Mouse (Mus musculus) hindbrain, embryonic 15.5 days (tissue): ENCODE results near the gene Mgst2. TPM values are rescaled to one million over a fixed set of nuclear protein-coding genes. Genes with fewer than 3 reads are reported as not detected.
A peak's percentile ranks its signal among the peaks of the same experiment; 100 is the strongest.

ENCODE experiments used
- ATAC-seq: fragments of 200-750 bp; cut with Nextera tagmentation; 2 replicates; pipeline ENCODE4 v1.8.0; 2017; ENCODE audit warnings: low read depth, moderate number of reproducible peaks, moderate TSS enrichment; ENCODE audit not compliant: low FRiP score
- H3K27ac ChIP-seq: fragments of 300-500 bp; sonication (generic); replicated peaks from 2 replicates; pipeline ENCODE4 v1.5.1; 2015; ENCODE audit warnings: mild to moderate bottlenecking, inconsistent platforms
- H3K27me3 ChIP-seq: fragments of 300-500 bp; sonication (generic); 2 replicates; pipeline ENCODE4 v1.6.1; 2015; ENCODE audit warnings: control low read depth, inconsistent platforms
- H3K36me3 ChIP-seq: fragments of 300-500 bp; sonication (generic); 2 replicates; pipeline ENCODE4 v1.6.1; 2015; ENCODE audit warnings: control low read depth, inconsistent platforms
- H3K4me1 ChIP-seq: fragments of 300-500 bp; sonication (generic); replicated peaks from 2 replicates; pipeline ENCODE4 v1.6.1; 2015; ENCODE audit warnings: control low read depth, inconsistent platforms
- H3K4me2 ChIP-seq: fragments of 300-500 bp; sonication (generic); 2 replicates; pipeline ENCODE4 v1.6.1; 2015; ENCODE audit warnings: moderate library complexity, mild to moderate bottlenecking, inconsistent platforms
- H3K4me3 ChIP-seq: fragments of 300-500 bp; sonication (generic); 2 replicates; pipeline ENCODE4 v1.5.1; 2015; ENCODE audit warnings: mild to moderate bottlenecking, inconsistent platforms
- H3K9ac ChIP-seq: fragments of 300-500 bp; sonication (generic); 2 replicates; pipeline ENCODE4 v1.6.1; 2015; ENCODE audit warnings: inconsistent platforms
- H3K9me3 ChIP-seq: fragments of 300-500 bp; sonication (generic); 2 replicates; pipeline ENCODE4 v1.6.1; 2016; ENCODE audit warnings: control low read depth, inconsistent platforms
- WGBS: fragments of 180-500 bp; shearing (Covaris S2); methylation state at CpG from one replicate; pipeline ENCODE4 v1.1.7; 2015; 5-methylcytosine and 5-hydroxymethylcytosine counted together
- polyA plus RNA-seq: library from polyadenylated mRNA; unstranded; fragments of >200 nt; fragmentation: Nextera tagmentation; extraction: Ambion mirVana; gene quantifications from 2 replicates; pipeline ENCODE4 v1.2.1, GENCODE M21; 2015

The Mgst2 gene
- polyA plus RNA-seq, 1 experiment from 2014 or later, result 0.36 TPM

- peak overlapping the region; percentile 91; the same call in 1 of the 2 replicates for H3K27ac ChIP-seq
Observed at GRCm38 (mm10) chr3:51703478-51703877, 43.3 kb downstream of the Mgst2 start.

GRCm38 (mm10) chr3:51705220-51705619, 45.1 kb downstream of the Mgst2 start:
- Histone ChIP-seq H3K9ac (no peak overlapping the region), H3K27ac (no peak overlapping the region), H3K4me2 (no peak overlapping the region), H3K9me3 (no peaks in the 10 kb centered on the region), H3K4me1 (peaks cover 47% of the 10 kb centered on the region), H3K27me3 (no peaks in the 10 kb centered on the region), H3K36me3 (no peaks in the 10 kb centered on the region), H3K4me3 (no peak overlapping the region)
- no peak for ATAC-seq
- WGBS, result 87% methylated on average over 7 of the region's 7 CpGs

More at GRCm38 (mm10) chr3:51703478-51703877, 43.3 kb downstream of the Mgst2 start:
- no peak for ATAC-seq
- no peaks in the 10 kb centered on the region for H3K9me3 ChIP-seq
- H3K27me3 ChIP-seq, result no peaks in the 10 kb centered on the region
- no peak overlapping the region for H3K9ac ChIP-seq
- no peak overlapping the region for H3K4me3 ChIP-seq
- no peak overlapping the region for H3K4me2 ChIP-seq
- 88% methylated on average over 8 of the region's 8 CpGs for WGBS
- peaks cover 45% of the 10 kb centered on the region for H3K4me1 ChIP-seq
- H3K36me3 ChIP-seq, result no peaks in the 10 kb centered on the region

DNA sequence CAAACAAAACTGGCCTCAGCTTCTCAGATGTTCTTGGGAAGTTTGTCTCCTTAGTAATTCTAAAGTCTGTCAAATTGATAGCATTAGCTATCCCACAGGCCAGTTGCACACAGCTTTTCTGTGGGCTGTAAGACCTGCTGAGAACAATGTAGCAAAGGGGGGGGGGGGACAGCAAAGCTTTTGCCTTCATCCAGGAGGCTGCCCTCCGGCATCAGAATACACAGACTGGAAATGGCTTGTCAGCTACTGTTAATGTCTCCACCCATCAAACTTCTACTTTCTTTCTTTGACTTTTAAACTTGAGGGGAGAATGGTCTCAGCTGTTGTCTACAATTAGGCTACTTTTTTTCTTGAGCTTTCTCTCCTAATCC, 48.2 kb downstream of the Mgst2 start:
- Histone ChIP-seq H3K4me2 (no peak overlapping the region), H3K9ac (no peak overlapping the region), H3K27ac (peak overlapping the region; percentile 79; the same call in 1 of the 2 replicates), H3K36me3 (no peaks in the 10 kb centered on the region), H3K4me1 (peaks cover 19% of the 10 kb centered on the region), H3K27me3 (no peaks in the 10 kb centered on the region), H3K9me3 (no peaks in the 10 kb centered on the region), H3K4me3 (no peak overlapping the region)
- peak; percentile 17; the same call in 1 of the 2 replicates for ATAC-seq
- WGBS, result 76% methylated on average over 1 of the region's 1 CpGs

GRCm38 (mm10) chr3:51708746-51709411, 48.7 kb downstream of the Mgst2 start:
- peak overlapping the region; percentile 79 for H3K27ac ChIP-seq
- H3K4me3 ChIP-seq, result no peak overlapping the region
- H3K9me3 ChIP-seq, result no peaks in the 10 kb centered on the region
- H3K27me3 ChIP-seq, result no peaks in the 10 kb centered on the region
- ATAC-seq, result peak; percentile 80
- peaks cover 18% of the 10 kb centered on the region for H3K4me1 ChIP-seq
- H3K36me3 ChIP-seq, result no peaks in the 10 kb centered on the region
- peak overlapping the region; percentile 38 for H3K4me2 ChIP-seq
- no peak overlapping the region for H3K9ac ChIP-seq
- WGBS, result 51% methylated on average over 21 of the region's 21 CpGs

DNA sequence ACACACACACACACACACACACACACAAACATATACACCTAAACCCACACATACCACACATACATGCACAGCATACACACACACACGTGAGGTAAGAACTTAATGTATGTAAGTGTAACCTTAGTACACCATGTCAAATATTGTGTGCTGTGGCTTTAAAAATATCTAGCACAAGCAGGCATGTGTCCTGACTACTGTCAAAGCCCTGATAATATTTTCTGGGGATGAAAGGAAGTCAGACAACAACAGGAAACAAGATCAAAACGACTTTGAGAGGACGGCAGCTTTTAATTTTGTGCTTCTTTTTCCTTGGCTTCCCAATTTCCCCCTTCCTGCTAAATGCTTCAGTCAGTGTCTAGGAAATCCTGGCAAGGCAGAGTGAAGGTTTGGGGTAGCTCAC, 52.2 kb downstream of the Mgst2 start:
- Histone ChIP-seq H3K27ac (no peak overlapping the region), H3K4me3 (no peak overlapping the region), H3K36me3 (no peaks in the 10 kb centered on the region), H3K27me3 (no peaks in the 10 kb centered on the region), H3K4me1 (peaks cover 18% of the 10 kb centered on the region), H3K9ac (no peak overlapping the region), H3K4me2 (no peak overlapping the region), H3K9me3 (no peaks in the 10 kb centered on the region)
- 62% methylated on average over 3 of the region's 3 CpGs for whole genome bisulfite sequencing
- ATAC-seq, result no peak

DNA sequence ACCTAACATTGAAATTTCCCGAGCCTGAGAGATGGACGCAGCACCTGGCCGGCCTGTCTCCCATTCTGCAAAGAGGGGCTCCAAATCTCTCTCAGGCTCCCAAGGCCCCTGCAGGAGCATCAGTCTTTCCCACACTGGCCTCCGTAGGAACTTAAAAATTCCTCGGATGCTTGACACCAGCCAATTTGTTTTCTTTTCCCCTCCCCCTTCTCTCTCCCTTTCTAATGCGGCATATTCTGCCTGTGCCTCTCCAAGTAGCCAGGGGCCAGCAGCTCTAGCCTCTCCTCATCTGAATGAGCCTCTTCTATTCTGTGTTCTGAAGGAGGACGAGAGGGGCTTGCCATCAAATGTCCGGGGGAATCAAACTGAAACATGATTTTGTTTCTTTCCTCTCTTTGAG, 53.1 kb downstream of the Mgst2 start:
- H3K36me3 ChIP-seq, result no peaks in the 10 kb centered on the region
- H3K9me3 ChIP-seq, result no peaks in the 10 kb centered on the region
- ATAC-seq, result no peak
- no peaks in the 10 kb centered on the region for H3K27me3 ChIP-seq
- H3K9ac ChIP-seq, result no peak overlapping the region
- H3K4me1 ChIP-seq, result peaks cover 15% of the 10 kb centered on the region
- WGBS, result 18% methylated on average over 8 of the region's 8 CpGs
- no peak overlapping the region for H3K4me3 ChIP-seq
- no peak overlapping the region for H3K27ac ChIP-seq
- no peak overlapping the region for H3K4me2 ChIP-seq

DNA sequence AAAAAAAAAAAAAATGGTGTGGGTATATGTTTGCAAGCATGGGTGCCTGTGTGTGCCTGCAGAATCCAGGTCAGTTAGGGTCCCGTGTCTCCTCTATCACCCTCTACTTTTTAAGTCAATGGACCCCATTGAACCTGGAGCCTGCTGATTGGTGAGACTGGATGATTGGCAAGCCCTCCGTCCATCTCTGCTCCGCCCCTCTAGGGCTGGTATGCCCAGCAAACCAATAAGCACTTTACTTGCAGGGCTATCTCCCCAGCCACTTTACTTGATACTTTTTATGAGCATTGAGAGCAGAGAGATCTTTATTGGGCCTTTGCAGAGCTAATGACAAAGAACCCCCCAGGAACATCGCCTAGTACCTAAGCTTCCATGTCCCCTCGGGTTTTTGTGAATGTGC, 54.3 kb downstream of the Mgst2 start:
- Histone ChIP-seq H3K9me3 (no peaks in the 10 kb centered on the region), H3K4me3 (no peak overlapping the region), H3K27ac (no peak overlapping the region), H3K9ac (no peak overlapping the region), H3K27me3 (no peaks in the 10 kb centered on the region), H3K4me2 (no peak overlapping the region), H3K36me3 (no peaks in the 10 kb centered on the region), H3K4me1 (0 out of 2 replicates have a peak, but pooled peaks cover 5% of the 10 kb centered on the region)
- ATAC-seq, result no peak
- WGBS, result 82% methylated on average over 5 of the region's 5 CpGs

DNA sequence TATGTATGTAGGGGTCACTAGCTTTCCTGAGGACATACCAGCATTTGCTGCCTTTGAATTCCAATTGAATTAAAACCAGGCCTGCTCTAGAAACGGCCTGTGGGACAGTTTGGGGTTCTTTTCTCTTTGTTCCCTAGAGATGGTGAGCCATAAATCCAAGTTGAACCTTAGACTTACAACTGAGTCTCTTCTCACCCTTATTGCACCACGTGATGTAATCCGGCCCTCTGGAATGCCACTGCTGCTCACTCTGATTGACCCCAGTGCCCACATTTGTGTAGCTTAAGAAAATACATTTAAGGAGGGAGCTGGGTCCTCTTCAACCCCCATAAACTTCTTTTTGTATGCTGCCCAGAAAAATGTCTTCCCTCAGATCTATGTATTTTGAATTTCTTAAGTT, 57.3 kb downstream of the Mgst2 start:
- ATAC-seq, result no peak
- Histone ChIP-seq H3K27ac (no peak overlapping the region), H3K4me1 (0 out of 2 replicates have a peak, but pooled peaks cover 5% of the 10 kb centered on the region), H3K4me2 (no peak overlapping the region), H3K4me3 (no peak overlapping the region), H3K9ac (no peak overlapping the region), H3K27me3 (no peaks in the 10 kb centered on the region), H3K9me3 (no peaks in the 10 kb centered on the region), H3K36me3 (no peaks in the 10 kb centered on the region)
- 73% methylated on average over 3 of the region's 3 CpGs for WGBS

- Histone ChIP-seq H3K4me3 (no peak overlapping the region), H3K9me3 (no peaks in the 10 kb centered on the region), H3K9ac (no peak overlapping the region), H3K27ac (no peak overlapping the region), H3K36me3 (no peaks in the 10 kb centered on the region), H3K4me2 (no peak overlapping the region), H3K4me1 (0 out of 2 replicates have a peak, but pooled peaks cover 5% of the 10 kb centered on the region), H3K27me3 (no peaks in the 10 kb centered on the region)
- 61% methylated on average over 4 of the region's 4 CpGs for WGBS
- ATAC-seq, result no peak
Observed at GRCm38 (mm10) chr3:51717909-51718308, 57.7 kb downstream of the Mgst2 start.

GRCm38 (mm10) chr3:51719373-51719772, 59.2 kb downstream of the Mgst2 start:
- no peak overlapping the region for H3K27ac ChIP-seq
- H3K4me1 ChIP-seq, result no peaks in the 10 kb centered on the region
- H3K4me2 ChIP-seq, result no peak overlapping the region
- H3K27me3 ChIP-seq, result no peaks in the 10 kb centered on the region
- WGBS, result 80% methylated on average over 3 of the region's 3 CpGs
- H3K9me3 ChIP-seq, result no peaks in the 10 kb centered on the region
- no peak overlapping the region for H3K4me3 ChIP-seq
- no peaks in the 10 kb centered on the region for H3K36me3 ChIP-seq
- no peak for ATAC-seq
- H3K9ac ChIP-seq, result no peak overlapping the region

GRCm38 (mm10) chr3:51719982-51720381, 59.8 kb downstream of the Mgst2 start:
- no peaks in the 10 kb centered on the region for H3K27me3 ChIP-seq
- no peak overlapping the region for H3K4me3 ChIP-seq
- no peak overlapping the region for H3K4me2 ChIP-seq
- H3K36me3 ChIP-seq, result no peaks in the 10 kb centered on the region
- H3K9me3 ChIP-seq, result no peaks in the 10 kb centered on the region
- no peak for ATAC-seq
- no peak overlapping the region for H3K27ac ChIP-seq
- 73% methylated on average over 1 of the region's 1 CpGs for whole genome bisulfite sequencing
- no peak overlapping the region for H3K9ac ChIP-seq
- H3K4me1 ChIP-seq, result no peaks in the 10 kb centered on the region

- Histone ChIP-seq H3K9ac (no peak overlapping the region), H3K4me2 (no peak overlapping the region), H3K27ac (no peak overlapping the region), H3K36me3 (no peaks in the 10 kb centered on the region), H3K4me3 (no peak overlapping the region), H3K9me3 (no peaks in the 10 kb centered on the region), H3K27me3 (no peaks in the 10 kb centered on the region), H3K4me1 (peaks cover 23% of the 10 kb centered on the region)
- 86% methylated on average over 6 of the region's 6 CpGs for WGBS
- ATAC-seq, result no peak
Observed at GRCm38 (mm10) chr3:51726257-51726656, 66.1 kb downstream of the Mgst2 start.

DNA sequence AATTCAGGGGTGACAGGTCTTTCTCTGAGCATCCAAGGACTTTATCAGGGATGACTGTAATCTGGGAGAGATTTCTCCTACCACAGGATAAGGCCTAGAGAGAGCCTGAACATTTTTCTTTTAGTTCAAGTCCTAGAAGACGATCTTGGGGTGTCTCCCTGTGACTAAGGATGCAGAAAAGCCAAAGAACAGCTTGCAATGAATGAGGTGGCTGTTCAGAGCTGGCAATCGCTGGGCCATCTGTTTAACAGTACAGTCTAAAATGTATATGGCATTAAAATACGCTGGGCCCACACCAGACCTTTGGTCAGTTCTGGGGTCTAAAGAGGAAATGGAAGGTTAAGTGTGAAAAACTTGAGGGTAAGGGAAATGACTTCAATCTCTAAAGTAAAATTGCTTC, 67.3 kb downstream of the Mgst2 start:
- Histone ChIP-seq H3K36me3 (no peaks in the 10 kb centered on the region), H3K9ac (no peak overlapping the region), H3K4me1 (peaks cover 34% of the 10 kb centered on the region), H3K9me3 (no peaks in the 10 kb centered on the region), H3K27ac (no peak overlapping the region), H3K27me3 (no peaks in the 10 kb centered on the region), H3K4me2 (no peak overlapping the region), H3K4me3 (no peak overlapping the region)
- 63% methylated on average over 3 of the region's 3 CpGs for WGBS
- ATAC-seq, result no peak
